Mouse (Mus musculus): ENCODE measurements around the gene Dnaaf5. TPM values are rescaled to one million over a fixed set of nuclear protein-coding genes. Genes with fewer than 3 reads are reported as not detected.
A peak's percentile ranks its signal among the peaks of the same experiment; 100 is the strongest.

Dnaaf5 gene
- polyA plus RNA-seq, 1 experiment from 2014 or later, result 3.9 TPM

DNA sequence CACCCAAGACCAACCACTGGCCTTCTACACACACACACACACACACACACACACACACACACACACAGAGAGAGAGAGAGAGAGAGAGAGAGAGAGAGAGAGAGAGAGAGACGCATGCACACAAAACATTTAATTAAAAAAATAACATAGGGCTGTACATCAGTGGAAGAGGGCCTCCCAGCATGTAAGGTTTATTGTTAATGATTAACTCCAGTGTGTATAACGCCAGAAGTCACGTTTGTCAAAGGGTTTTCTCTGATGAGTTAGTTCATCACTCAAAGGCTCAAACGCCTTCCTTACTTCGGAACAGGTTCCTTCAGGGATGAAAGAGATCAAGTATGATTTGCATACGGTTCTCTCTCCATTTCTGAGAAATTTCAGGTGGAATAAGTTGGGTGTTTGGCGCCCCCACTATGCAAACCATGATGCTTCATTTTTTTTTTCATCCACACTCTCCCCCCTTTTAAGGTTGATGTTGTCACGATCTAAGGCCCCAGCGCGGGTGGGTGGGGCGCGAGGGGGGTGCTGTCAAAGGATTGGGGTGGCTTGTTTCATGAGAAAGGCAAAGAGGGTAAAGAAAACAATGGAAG, 21.5 kb upstream of the Dnaaf5 start:
- peaks cover 31% of the 10 kb centered on the region for H3K4me1 ChIP-seq
- peak overlapping the region; percentile 84 for H3K27ac ChIP-seq (replicated peaks)
- H3K36me3 ChIP-seq, result peaks cover 17% of the 10 kb centered on the region
- no peak for ATAC-seq (ENCODE audit: low FRiP score)
- H3K4me2 ChIP-seq, result peak overlapping the region; percentile 80
- H3K4me3 ChIP-seq (replicated peaks), result peak overlapping the region; percentile 56
- H3K9ac ChIP-seq (replicated peaks), result peak overlapping the region; percentile 70
- H3K27me3 ChIP-seq (replicated peaks), result no peaks in the 10 kb centered on the region
- H3K9me3 ChIP-seq (replicated peaks), result no peaks in the 10 kb centered on the region
- WGBS, result 31% methylated on average over 12 of the region's 12 CpGs

DNA sequence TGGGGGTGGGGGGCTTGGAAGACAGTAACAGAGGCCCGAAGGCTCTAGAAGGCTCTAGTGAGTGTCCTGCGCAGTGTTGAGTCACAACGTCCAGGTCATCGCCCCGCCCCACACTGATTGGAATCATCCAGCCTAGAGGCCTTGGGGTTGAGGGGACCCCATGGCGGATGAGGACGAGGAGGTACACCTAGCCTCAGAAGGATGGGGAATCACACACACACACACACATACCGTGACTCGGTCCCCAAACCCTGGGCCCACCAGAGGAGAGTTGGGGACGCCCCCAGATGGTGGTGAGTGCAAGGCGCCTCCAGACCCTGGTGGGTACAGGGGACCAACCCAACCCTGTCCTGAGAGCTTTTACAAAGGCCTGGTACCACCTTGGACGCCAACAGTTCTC, 20.9 kb upstream of the Dnaaf5 start:
- H3K27ac ChIP-seq (replicated peaks), result peak overlapping the region; percentile 84
- peak; percentile 86 for ATAC-seq (ENCODE audit: low FRiP score)
- WGBS, result 15% methylated on average over 12 of the region's 12 CpGs

DNA sequence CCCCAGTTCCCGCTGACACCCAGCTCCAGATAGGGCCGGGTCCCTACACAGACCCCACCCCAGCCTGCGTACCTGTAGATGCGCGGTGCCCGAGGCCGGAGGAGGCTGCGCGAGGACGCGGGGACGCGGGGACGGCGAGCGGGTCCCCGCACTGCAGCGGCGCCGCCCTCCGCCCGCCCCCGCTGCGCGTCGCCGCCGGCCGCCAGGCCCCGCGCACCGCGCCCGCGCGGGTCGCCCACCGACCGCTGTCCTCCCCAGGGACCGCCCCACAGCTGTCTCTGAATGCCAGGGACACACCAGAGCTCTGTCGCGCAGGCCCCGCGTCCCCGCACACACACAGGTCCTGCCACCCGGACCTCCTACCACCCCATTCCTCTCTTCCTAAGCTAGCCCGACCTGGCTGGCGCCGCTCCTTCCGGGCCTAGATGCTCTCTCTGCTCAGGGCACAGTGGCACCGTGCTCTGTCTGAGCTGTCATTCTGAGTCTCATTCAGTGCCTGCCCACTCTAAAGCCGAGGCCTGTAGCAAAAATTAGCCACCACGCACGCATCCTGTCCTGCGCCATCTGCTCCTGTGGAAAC, 20.4 kb upstream of the Dnaaf5 start:
- peak overlapping the region; percentile 80 for H3K4me2 ChIP-seq
- no peaks in the 10 kb centered on the region for H3K9me3 ChIP-seq (replicated peaks)
- H3K36me3 ChIP-seq, result peaks cover 17% of the 10 kb centered on the region
- H3K27ac ChIP-seq (replicated peaks), result peak overlapping the region; percentile 84
- 3% methylated on average over 31 of the region's 55 CpGs for WGBS
- ATAC-seq (ENCODE audit: low FRiP score), result peak; percentile 90
- peak overlapping the region; percentile 56 for H3K4me3 ChIP-seq (replicated peaks)
- peak overlapping the region; percentile 70 for H3K9ac ChIP-seq (replicated peaks)
- H3K4me1 ChIP-seq, result peaks cover 31% of the 10 kb centered on the region
- H3K27me3 ChIP-seq (replicated peaks), result no peaks in the 10 kb centered on the region

More for the DNA sequence above, 20.9 kb upstream of the Dnaaf5 start:
- Histone ChIP-seq H3K27me3 (replicated peaks) (no peaks in the 10 kb centered on the region), H3K4me2 (peak overlapping the region; percentile 80), H3K9ac (replicated peaks) (peak overlapping the region; percentile 70), H3K9me3 (replicated peaks) (no peaks in the 10 kb centered on the region), H3K4me1 (peaks cover 31% of the 10 kb centered on the region), H3K4me3 (replicated peaks) (peak overlapping the region; percentile 56), H3K36me3 (peaks cover 17% of the 10 kb centered on the region)

DNA sequence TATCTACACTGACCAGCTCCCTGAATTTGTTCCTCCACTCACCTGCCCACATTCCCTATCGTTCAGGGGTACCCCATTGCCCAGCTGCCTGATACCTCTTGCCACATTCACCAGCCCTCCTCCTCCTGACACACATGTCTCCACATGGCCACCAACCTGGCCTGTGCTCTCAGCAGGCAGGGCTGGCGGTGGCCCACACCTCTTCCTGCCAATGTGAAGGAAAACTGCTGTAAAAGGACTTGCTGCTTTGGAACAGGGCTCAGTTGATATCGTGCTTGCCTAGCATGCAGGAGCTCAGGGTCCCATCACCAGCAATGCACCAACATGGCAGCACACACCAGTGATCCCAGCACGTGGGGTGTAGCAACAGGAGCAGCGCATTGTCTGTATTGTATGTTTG, 19.7 kb upstream of the Dnaaf5 start:
- Histone ChIP-seq H3K27me3 (replicated peaks) (no peaks in the 10 kb centered on the region), H3K27ac (replicated peaks) (peak overlapping the region; percentile 84), H3K4me2 (peak overlapping the region; percentile 80), H3K9me3 (replicated peaks) (no peaks in the 10 kb centered on the region), H3K4me1 (peaks cover 31% of the 10 kb centered on the region), H3K4me3 (replicated peaks) (no peak overlapping the region; the same call in 1 of the 2 replicates), H3K36me3 (peaks cover 14% of the 10 kb centered on the region), H3K9ac (replicated peaks) (peak overlapping the region; percentile 70)
- WGBS, result 85% methylated on average over 5 of the region's 5 CpGs
- ATAC-seq (ENCODE audit: low FRiP score), result no peak

DNA sequence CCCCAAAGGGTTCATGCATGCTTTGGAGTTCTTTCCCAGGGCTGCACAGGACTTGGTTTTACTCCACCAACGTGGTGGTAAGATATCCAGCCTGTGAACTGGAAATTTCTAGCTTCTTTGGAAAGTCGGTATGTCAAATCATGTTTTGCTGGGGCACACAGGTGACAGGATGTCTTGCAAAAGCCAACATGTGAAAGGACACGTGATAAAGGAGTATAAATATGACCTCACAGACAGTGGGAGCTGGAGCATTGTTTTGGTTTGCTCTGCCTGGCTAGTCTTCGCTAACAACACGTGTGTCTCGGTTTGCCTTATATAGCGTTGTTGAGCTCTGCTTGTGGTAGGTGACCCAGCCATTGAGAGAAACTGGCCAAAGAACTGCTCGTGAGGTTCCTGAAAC, 15.5 kb upstream of the Dnaaf5 start:
- Histone ChIP-seq H3K27me3 (replicated peaks) (no peaks in the 10 kb centered on the region), H3K27ac (replicated peaks) (no peak overlapping the region), H3K9me3 (replicated peaks) (no peaks in the 10 kb centered on the region), H3K9ac (replicated peaks) (no peak overlapping the region), H3K4me3 (replicated peaks) (no peak overlapping the region), H3K36me3 (no peaks in the 10 kb centered on the region), H3K4me2 (no peak overlapping the region), H3K4me1 (peaks cover 7% of the 10 kb centered on the region)
- no peak for ATAC-seq (ENCODE audit: low FRiP score)
- WGBS, result 85% methylated on average over 8 of the region's 8 CpGs

DNA sequence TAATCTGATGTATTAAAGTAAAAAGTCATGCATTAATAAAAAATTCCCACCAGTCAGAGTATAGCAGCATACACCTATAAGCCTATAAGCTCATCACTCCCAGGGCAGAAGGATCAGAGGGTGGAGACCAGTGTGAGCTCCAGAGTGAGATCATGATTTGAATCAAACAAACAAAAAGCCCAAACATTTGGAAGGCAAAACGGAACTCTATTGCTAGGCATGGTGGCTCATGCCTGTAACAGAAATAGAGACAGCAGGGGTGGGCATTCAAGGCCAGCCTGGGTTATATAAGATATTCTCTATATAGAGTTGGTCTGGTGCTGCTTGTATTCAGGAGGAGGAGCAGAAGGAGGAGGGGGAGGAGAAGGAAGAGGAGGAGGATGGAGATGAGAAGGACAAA, 13.7 kb upstream of the Dnaaf5 start:
- H3K4me2 ChIP-seq, result no peak overlapping the region
- H3K36me3 ChIP-seq, result no peaks in the 10 kb centered on the region
- H3K4me3 ChIP-seq (replicated peaks), result no peak overlapping the region
- H3K27ac ChIP-seq (replicated peaks), result no peak overlapping the region
- no peak for ATAC-seq (ENCODE audit: low FRiP score)
- no peak overlapping the region for H3K9ac ChIP-seq (replicated peaks)
- no peaks in the 10 kb centered on the region for H3K4me1 ChIP-seq
- H3K27me3 ChIP-seq (replicated peaks), result no peaks in the 10 kb centered on the region
- no peaks in the 10 kb centered on the region for H3K9me3 ChIP-seq (replicated peaks)
- 81% methylated on average over 1 of the region's 1 CpGs for WGBS

DNA sequence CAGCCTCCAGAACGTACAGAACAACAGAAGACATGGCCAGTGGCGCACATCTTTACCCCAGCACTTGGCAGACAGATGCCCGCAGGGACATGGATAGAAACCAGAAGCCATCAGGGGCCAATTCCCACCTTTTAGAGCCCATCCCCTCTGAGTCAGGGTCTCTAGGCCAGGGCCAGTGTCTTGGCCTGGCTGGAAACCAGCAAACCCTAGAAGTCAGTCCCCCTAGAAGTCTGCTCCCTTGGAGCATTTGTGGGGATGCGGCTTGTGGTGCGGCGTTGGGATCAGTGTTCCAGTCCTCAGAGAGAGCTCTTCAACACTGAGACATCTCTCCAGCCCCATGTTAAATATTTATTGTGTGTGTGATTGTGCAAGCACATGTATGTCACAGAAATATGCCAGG, 12.8 kb upstream of the Dnaaf5 start:
- Histone ChIP-seq H3K4me1 (no peaks in the 10 kb centered on the region), H3K9me3 (replicated peaks) (no peaks in the 10 kb centered on the region), H3K27ac (replicated peaks) (no peak overlapping the region), H3K27me3 (replicated peaks) (no peaks in the 10 kb centered on the region), H3K4me3 (replicated peaks) (no peak overlapping the region), H3K36me3 (no peaks in the 10 kb centered on the region), H3K4me2 (no peak overlapping the region), H3K9ac (replicated peaks) (no peak overlapping the region)
- WGBS, result 92% methylated on average over 6 of the region's 6 CpGs
- no peak for ATAC-seq (ENCODE audit: low FRiP score)

DNA sequence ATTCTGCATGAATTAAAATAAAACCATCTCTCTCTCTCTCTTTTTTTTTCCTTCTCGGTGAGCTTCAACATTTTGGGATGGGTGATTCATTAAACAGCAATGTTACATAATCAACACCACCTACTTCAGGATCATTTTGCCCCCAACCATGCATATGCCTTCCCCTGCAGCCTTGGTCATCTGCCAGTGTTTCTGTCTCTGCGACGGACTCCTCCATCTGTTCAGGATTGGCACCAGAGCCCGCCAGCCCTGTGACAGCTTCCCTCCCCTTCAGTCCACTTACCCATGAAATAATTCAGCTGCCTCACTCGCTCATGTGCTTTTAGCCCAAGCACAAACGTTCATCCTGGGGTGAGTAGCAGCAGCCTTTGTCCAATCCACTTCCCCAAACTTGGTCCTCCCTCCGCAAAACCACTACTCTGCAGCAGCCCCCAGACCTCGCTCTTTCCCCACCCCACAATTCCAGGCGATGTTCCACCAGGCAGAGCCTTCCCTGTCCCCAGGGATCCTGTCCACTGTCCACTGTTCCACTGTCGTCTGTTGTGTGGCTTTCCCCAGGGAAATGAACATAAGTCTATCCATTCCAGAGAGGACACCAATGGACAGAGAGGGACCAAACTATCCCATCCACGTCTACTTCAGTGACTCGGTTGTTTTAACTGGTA, 11.6 kb upstream of the Dnaaf5 start:
- Histone ChIP-seq H3K9me3 (replicated peaks) (no peaks in the 10 kb centered on the region), H3K27ac (replicated peaks) (peak overlapping the region; percentile 39; the same call in 1 of the 2 replicates), H3K9ac (replicated peaks) (no peak overlapping the region), H3K4me3 (replicated peaks) (no peak overlapping the region), H3K4me1 (no peaks in the 10 kb centered on the region), H3K27me3 (replicated peaks) (no peaks in the 10 kb centered on the region), H3K36me3 (no peaks in the 10 kb centered on the region), H3K4me2 (no peak overlapping the region)
- 55% methylated on average over 12 of the region's 12 CpGs for WGBS
- 0 out of 2 replicates have a peak, but pooled peaks have one; percentile 28 for ATAC-seq (ENCODE audit: low FRiP score)

DNA sequence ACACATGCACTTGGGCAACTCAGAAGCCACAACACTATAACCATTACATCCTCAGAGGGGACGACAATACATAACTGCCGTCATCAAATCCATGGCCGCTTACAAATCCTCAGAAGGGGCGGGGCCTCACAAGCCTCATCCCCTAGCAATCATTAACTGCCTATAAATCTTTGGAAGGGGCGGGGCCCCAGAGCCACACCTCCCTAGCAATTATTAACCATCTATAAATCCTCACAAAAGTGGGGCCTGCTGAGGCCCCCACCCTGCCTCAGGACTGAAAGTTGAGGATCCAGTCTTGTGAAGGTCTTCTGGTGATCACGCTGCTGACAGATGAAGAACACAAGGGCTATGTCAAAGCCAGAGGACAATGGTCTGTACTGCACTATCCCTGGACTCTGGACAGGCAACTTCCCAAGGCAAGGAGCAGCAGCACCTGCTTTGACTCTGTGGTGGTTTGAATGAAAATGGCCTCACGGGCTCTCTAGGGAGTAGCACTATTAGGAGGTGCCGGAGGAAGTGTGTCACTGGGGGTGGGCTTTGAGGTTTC, 11.0 kb upstream of the Dnaaf5 start:
- H3K4me3 ChIP-seq (replicated peaks), result no peak overlapping the region
- no peak overlapping the region for H3K27ac ChIP-seq (replicated peaks)
- no peak overlapping the region for H3K9ac ChIP-seq (replicated peaks)
- H3K36me3 ChIP-seq, result no peaks in the 10 kb centered on the region
- H3K27me3 ChIP-seq (replicated peaks), result no peaks in the 10 kb centered on the region
- WGBS, result 71% methylated on average over 8 of the region's 8 CpGs
- no peaks in the 10 kb centered on the region for H3K9me3 ChIP-seq (replicated peaks)
- H3K4me1 ChIP-seq, result no peaks in the 10 kb centered on the region
- no peak for ATAC-seq (ENCODE audit: low FRiP score)
- no peak overlapping the region for H3K4me2 ChIP-seq

DNA sequence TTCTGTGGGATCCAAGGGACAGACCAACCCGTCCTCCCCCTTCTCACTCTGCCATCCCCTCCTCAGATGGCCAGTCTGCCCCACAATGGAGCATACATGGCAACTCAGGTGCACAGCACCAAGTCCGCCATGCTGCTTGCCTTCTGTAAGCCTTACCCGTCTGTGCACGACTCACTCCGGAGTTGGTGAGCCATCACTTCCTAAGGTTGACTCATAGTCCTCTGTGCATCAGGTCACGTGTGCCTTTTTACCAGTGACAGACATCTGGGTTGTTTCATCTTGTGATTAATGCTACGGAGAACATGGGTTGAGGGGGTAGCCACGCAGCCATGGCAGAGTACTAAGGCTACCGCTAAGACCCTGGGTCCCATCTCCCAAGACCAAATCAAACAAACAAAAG, 9.4 kb upstream of the Dnaaf5 start:
- no peaks in the 10 kb centered on the region for H3K27me3 ChIP-seq (replicated peaks)
- ATAC-seq (ENCODE audit: low FRiP score), result no peak
- H3K9ac ChIP-seq (replicated peaks), result no peak overlapping the region
- H3K4me3 ChIP-seq (replicated peaks), result no peak overlapping the region
- no peak overlapping the region for H3K27ac ChIP-seq (replicated peaks)
- 90% methylated on average over 9 of the region's 9 CpGs for WGBS
- no peaks in the 10 kb centered on the region for H3K9me3 ChIP-seq (replicated peaks)
- H3K4me1 ChIP-seq, result no peaks in the 10 kb centered on the region
- no peak overlapping the region for H3K4me2 ChIP-seq
- no peaks in the 10 kb centered on the region for H3K36me3 ChIP-seq

DNA sequence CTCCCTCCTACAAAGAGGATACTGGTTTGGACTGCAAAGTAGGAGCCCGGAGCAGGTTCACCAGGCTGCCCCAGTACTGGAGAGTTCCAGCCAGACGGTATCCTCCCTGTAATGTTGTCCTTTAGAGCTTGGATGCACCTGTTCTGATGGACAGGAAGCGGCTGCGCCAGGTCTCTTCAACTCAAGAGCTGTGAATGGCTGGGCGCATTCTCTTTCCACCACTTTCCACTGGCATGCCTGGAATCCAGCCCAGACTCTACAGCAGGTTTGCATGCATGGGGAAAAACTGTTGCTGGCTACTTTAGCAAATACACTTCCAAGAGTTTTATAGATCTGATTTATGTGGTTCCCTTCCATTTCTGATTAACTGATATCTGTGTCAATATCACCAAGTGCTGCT, 8.7 kb upstream of the Dnaaf5 start:
- H3K4me2 ChIP-seq, result no peak overlapping the region
- H3K27me3 ChIP-seq (replicated peaks), result no peaks in the 10 kb centered on the region
- no peak overlapping the region for H3K4me3 ChIP-seq (replicated peaks)
- no peak overlapping the region for H3K9ac ChIP-seq (replicated peaks)
- H3K9me3 ChIP-seq (replicated peaks), result no peaks in the 10 kb centered on the region
- no peak overlapping the region for H3K27ac ChIP-seq (replicated peaks)
- no peaks in the 10 kb centered on the region for H3K4me1 ChIP-seq
- 76% methylated on average over 5 of the region's 5 CpGs for WGBS
- H3K36me3 ChIP-seq, result no peaks in the 10 kb centered on the region
- no peak for ATAC-seq (ENCODE audit: low FRiP score)

DNA sequence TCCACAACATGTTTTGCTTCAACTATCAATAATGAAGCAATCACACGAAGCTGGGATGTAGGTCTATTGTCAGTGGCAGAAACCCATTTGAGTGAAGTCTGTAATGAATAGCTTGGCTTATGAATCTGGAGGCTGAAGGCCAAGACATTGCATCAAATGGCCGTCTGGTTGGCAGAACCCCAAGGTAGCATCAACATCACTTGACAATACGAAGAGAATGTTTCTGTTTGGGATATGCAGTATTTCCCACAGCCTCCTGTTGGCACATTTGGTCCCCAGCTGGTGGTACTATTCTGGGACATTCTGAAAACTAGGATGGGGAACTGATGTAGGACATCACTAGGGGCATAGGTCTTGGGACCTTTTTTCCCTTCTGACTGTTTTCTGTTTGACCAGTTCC, 6.1 kb upstream of the Dnaaf5 start:
- Histone ChIP-seq H3K27ac (replicated peaks) (no peak overlapping the region), H3K27me3 (replicated peaks) (no peaks in the 10 kb centered on the region), H3K4me2 (no peak overlapping the region), H3K4me3 (replicated peaks) (no peak overlapping the region), H3K9me3 (replicated peaks) (no peaks in the 10 kb centered on the region), H3K36me3 (peaks cover 5% of the 10 kb centered on the region; the same call in 1 of the 2 replicates), H3K4me1 (peaks cover 1% of the 10 kb centered on the region), H3K9ac (replicated peaks) (no peak overlapping the region)
- no peak for ATAC-seq (ENCODE audit: low FRiP score)
- WGBS, result 85% methylated on average over 3 of the region's 3 CpGs
